Mouse (Mus musculus): ENCODE results near the gene Bloc1s4.

DNA sequence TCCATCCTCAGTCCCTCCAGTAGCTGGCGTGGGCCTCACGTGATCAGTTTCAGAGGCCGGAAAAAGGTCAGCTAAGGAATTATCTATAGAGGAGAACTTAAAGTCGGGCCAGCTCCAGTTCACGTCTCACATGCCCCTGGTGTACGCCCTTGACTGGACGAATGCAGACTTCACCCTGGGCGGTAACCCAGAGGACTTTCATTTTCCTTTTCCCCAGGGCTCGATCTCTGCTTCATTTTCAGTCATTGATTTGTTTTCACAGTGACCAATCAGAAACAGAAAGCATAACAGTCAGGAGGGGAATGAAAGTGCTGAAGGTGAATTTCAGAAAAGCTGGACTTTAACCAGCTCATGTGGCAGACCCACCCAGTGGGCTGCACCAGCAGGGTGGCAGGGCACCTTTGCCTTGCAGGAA, 22.1 kb downstream of the Bloc1s4 start:
- TF ChIP-seq GATA1 (IDR thresholded peaks at IDR 0.05; ENCODE audit: borderline replicate concordance, low read length) (no peak), FLI1 (IDR thresholded peaks at IDR 0.05; ENCODE audit: low read length) (no peak)
